Mouse (Mus musculus): ENCODE measurements around the gene Casp6. TPM values are rescaled to one million over a fixed set of nuclear protein-coding genes. Genes with fewer than 3 reads are reported as not detected.
A peak's percentile ranks its signal among the peaks of the same experiment; 100 is the strongest.

The Casp6 gene
- polyA plus RNA-seq, 1 experiment from 2014 or later: 25.0 TPM

DNA sequence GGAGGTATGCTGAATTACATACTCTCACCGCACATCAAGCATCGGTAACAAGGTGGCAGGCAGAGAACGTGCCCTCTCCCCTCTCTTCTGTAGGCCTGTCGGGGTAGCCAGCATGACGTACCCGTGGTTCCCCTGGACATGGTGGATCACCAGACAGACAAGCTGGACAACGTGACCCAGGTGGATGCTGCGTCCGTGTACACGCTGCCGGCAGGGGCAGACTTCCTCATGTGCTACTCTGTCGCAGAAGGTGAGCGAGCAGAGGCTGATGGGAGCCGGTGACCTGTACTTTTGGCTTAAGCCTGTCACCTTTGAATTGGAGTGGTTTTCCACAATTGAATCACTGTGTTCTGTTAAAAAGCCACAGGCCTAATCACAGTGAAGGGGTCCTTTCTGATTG is 10.8 kb downstream of the Casp6 start:
- Histone ChIP-seq H3K27me3 (ENCODE audit: control insufficient read depth, insufficient read depth, low read length) (no peaks in the 10 kb centered on the region), H3K36me3 (replicated peaks; ENCODE audit: control insufficient read depth, insufficient read depth) (peaks cover 20% of the 10 kb centered on the region), H3K4me3 (replicated peaks; ENCODE audit: low read length) (no peak overlapping the region), H3K4me2 (replicated peaks) (no peak overlapping the region), H3K9ac (no peak overlapping the region), H3K27ac (no peak overlapping the region), H3K4me1 (replicated peaks; ENCODE audit: control insufficient read depth, insufficient read depth, low read length) (no peaks in the 10 kb centered on the region), H3K9me3 (ENCODE audit: control insufficient read depth, low read length) (no peaks in the 10 kb centered on the region)
- DNase-seq (ENCODE audit: low spot score) (no peak), ATAC-seq (ENCODE audit: low FRiP score) (no peak)
- WGBS: 94% methylated on average over 14 of the region's 14 CpGs

- WGBS: 94% methylated on average over 13 of the region's 13 CpGs
- no peak for DNase-seq (ENCODE audit: low spot score)
- ATAC-seq (ENCODE audit: low FRiP score): no peak
- H3K4me2 ChIP-seq (replicated peaks): no peak overlapping the region
- H3K4me1 ChIP-seq (replicated peaks; ENCODE audit: control insufficient read depth, insufficient read depth, low read length): 0 out of 2 replicates have a peak, but pooled peaks cover 2% of the 10 kb centered on the region
- no peak overlapping the region for H3K27ac ChIP-seq
- H3K9me3 ChIP-seq (ENCODE audit: control insufficient read depth, low read length): no peaks in the 10 kb centered on the region
- H3K36me3 ChIP-seq (replicated peaks; ENCODE audit: control insufficient read depth, insufficient read depth): peaks cover 20% of the 10 kb centered on the region
- no peaks in the 10 kb centered on the region for H3K27me3 ChIP-seq (ENCODE audit: control insufficient read depth, insufficient read depth, low read length)
- no peak overlapping the region for H3K9ac ChIP-seq
- no peak overlapping the region for H3K4me3 ChIP-seq (replicated peaks; ENCODE audit: low read length)
Measured at GRCm38 (mm10) chr3:129913241-129913640, 12.0 kb downstream of the Casp6 start.

DNA sequence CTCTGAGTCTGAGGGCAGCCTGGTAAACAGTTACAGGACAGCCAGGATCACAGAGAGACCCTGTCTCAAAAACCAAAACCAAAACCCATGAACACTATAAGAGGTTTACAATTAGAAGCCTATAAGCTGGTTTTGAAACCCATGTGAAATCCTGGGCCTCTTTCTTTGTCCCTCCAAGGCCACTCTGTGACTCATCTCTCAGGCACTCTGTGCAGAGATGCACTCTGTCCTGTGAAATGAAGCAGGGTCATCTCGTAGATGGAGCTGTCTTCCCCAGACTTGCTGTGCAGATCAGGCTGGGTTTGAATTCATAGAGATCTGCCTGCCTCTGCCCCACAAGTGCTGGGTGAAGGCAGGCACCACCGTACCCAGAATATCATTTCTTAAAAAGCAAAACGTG is 16.2 kb downstream of the Casp6 start:
- Histone ChIP-seq H3K9me3 (ENCODE audit: control insufficient read depth, low read length) (no peaks in the 10 kb centered on the region), H3K4me3 (replicated peaks; ENCODE audit: low read length) (no peak overlapping the region), H3K27me3 (ENCODE audit: control insufficient read depth, insufficient read depth, low read length) (no peaks in the 10 kb centered on the region), H3K4me1 (replicated peaks; ENCODE audit: control insufficient read depth, insufficient read depth, low read length) (0 out of 2 replicates have a peak, but pooled peaks cover 4% of the 10 kb centered on the region), H3K4me2 (replicated peaks) (no peak overlapping the region), H3K27ac (no peak overlapping the region), H3K9ac (no peak overlapping the region), H3K36me3 (replicated peaks; ENCODE audit: control insufficient read depth, insufficient read depth) (peaks cover 4% of the 10 kb centered on the region)
- ATAC-seq (ENCODE audit: low FRiP score) (no peak), DNase-seq (ENCODE audit: low spot score) (no peak)
- WGBS: 88% methylated on average over 3 of the region's 3 CpGs

- 16% methylated on average over 13 of the region's 13 CpGs for WGBS
- Histone ChIP-seq H3K27me3 (ENCODE audit: control insufficient read depth, insufficient read depth, low read length) (no peaks in the 10 kb centered on the region), H3K4me3 (replicated peaks; ENCODE audit: low read length) (no peak overlapping the region), H3K36me3 (replicated peaks; ENCODE audit: control insufficient read depth, insufficient read depth) (peaks cover under 1% of the 10 kb centered on the region), H3K4me1 (replicated peaks; ENCODE audit: control insufficient read depth, insufficient read depth, low read length) (0 out of 2 replicates have a peak, but pooled peaks cover 4% of the 10 kb centered on the region), H3K9me3 (ENCODE audit: control insufficient read depth, low read length) (no peaks in the 10 kb centered on the region), H3K9ac (0 out of 2 replicates have a peak overlapping the region, but pooled peaks have one; percentile 33), H3K4me2 (replicated peaks) (no peak overlapping the region), H3K27ac (no peak overlapping the region)
- ATAC-seq (ENCODE audit: low FRiP score): peak; percentile 87
- DNase-seq (ENCODE audit: low spot score): peak; percentile 83
Measured at GRCm38 (mm10) chr3:129918434-129918833, 17.2 kb downstream of the Casp6 start.

- 89% methylated on average over 7 of the region's 7 CpGs for WGBS
- no peak overlapping the region for H3K27ac ChIP-seq
- no peak for ATAC-seq (ENCODE audit: low FRiP score)
Measured at GRCm38 (mm10) chr3:129923581-129923980, 22.4 kb downstream of the Casp6 start.

GRCm38 (mm10) chr3:129925861-129926260 is 24.6 kb downstream of the Casp6 start:
- no peak for DNase-seq (ENCODE audit: low spot score)
- no peak overlapping the region for H3K27ac ChIP-seq
- H3K27me3 ChIP-seq (ENCODE audit: control insufficient read depth, insufficient read depth, low read length): no peaks in the 10 kb centered on the region
- ATAC-seq (ENCODE audit: low FRiP score): no peak
- no peak overlapping the region for H3K4me3 ChIP-seq (replicated peaks; ENCODE audit: low read length)
- H3K4me2 ChIP-seq (replicated peaks): no peak overlapping the region
- H3K9me3 ChIP-seq (ENCODE audit: control insufficient read depth, low read length): no peaks in the 10 kb centered on the region
- H3K4me1 ChIP-seq (replicated peaks; ENCODE audit: control insufficient read depth, insufficient read depth, low read length): no peaks in the 10 kb centered on the region
- H3K9ac ChIP-seq: no peak overlapping the region
- WGBS: 95% methylated on average over 3 of the region's 3 CpGs
- no peaks in the 10 kb centered on the region for H3K36me3 ChIP-seq (replicated peaks; ENCODE audit: control insufficient read depth, insufficient read depth)

More at GRCm38 (mm10) chr3:129923581-129923980, 22.4 kb downstream of the Casp6 start:
- no peak for DNase-seq (ENCODE audit: low spot score)
- Histone ChIP-seq H3K9me3 (ENCODE audit: control insufficient read depth, low read length) (no peaks in the 10 kb centered on the region), H3K9ac (no peak overlapping the region), H3K4me3 (replicated peaks; ENCODE audit: low read length) (no peak overlapping the region), H3K36me3 (replicated peaks; ENCODE audit: control insufficient read depth, insufficient read depth) (no peaks in the 10 kb centered on the region), H3K27me3 (ENCODE audit: control insufficient read depth, insufficient read depth, low read length) (no peaks in the 10 kb centered on the region), H3K4me1 (replicated peaks; ENCODE audit: control insufficient read depth, insufficient read depth, low read length) (no peaks in the 10 kb centered on the region), H3K4me2 (replicated peaks) (no peak overlapping the region)

GRCm38 (mm10) chr3:129930213-129930778 is 29.1 kb downstream of the Casp6 start:
- no peak overlapping the region for H3K27ac ChIP-seq
- no peak overlapping the region for H3K4me3 ChIP-seq (replicated peaks; ENCODE audit: low read length)
- no peak overlapping the region for H3K9ac ChIP-seq
- H3K4me2 ChIP-seq (replicated peaks): no peak overlapping the region
- no peaks in the 10 kb centered on the region for H3K4me1 ChIP-seq (replicated peaks; ENCODE audit: control insufficient read depth, insufficient read depth, low read length)
- WGBS: 81% methylated on average over 6 of the region's 6 CpGs
- H3K36me3 ChIP-seq (replicated peaks; ENCODE audit: control insufficient read depth, insufficient read depth): no peaks in the 10 kb centered on the region
- ATAC-seq (ENCODE audit: low FRiP score) (no peak), DNase-seq (ENCODE audit: low spot score) (no peak)
- H3K9me3 ChIP-seq (ENCODE audit: control insufficient read depth, low read length): no peaks in the 10 kb centered on the region
- no peaks in the 10 kb centered on the region for H3K27me3 ChIP-seq (ENCODE audit: control insufficient read depth, insufficient read depth, low read length)

DNA sequence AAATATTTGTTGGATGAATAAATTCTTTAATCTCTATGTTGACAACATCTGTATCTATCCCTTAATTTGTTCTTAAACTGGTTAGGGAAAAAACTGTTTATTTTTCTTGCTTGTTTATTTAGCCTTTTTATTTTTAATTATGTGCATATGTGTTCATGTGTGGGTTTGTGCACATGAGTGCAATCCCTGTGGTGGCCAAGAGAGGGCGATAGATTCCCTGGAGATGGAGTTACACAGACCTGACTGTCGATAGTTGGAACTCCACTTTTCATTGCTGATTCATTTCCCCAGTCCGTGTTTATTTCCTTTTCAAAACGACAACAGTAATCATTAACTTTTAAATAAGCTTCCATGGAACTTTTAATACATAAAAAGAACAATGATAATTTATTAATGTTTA is 31.2 kb downstream of the Casp6 start:
- ATAC-seq (ENCODE audit: low FRiP score): no peak
- no peak for DNase-seq (ENCODE audit: low spot score)

DNA sequence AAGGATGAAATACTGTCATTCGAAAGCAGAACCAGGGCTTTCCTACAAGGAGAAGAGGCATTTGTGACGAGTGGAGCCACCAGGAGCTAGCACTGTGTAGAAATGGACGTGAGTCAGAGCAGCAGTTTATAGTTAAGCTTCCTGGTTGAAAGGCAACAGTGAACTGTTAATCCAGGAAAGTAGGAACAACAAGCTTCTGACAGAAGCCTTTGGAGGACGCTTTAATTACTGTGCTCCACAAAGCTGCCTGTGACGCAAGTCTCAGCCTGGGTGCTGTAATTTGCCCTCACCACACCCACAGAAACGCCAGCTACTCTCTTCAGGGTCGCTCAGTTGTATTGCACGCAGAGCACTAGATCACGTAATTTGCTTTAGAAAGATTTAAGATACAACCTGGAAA is 35.3 kb downstream of the Casp6 start:
- Histone ChIP-seq H3K36me3 (replicated peaks; ENCODE audit: control insufficient read depth, insufficient read depth) (no peaks in the 10 kb centered on the region), H3K9me3 (ENCODE audit: control insufficient read depth, low read length) (no peaks in the 10 kb centered on the region), H3K4me3 (replicated peaks; ENCODE audit: low read length) (no peak overlapping the region), H3K4me1 (replicated peaks; ENCODE audit: control insufficient read depth, insufficient read depth, low read length) (no peaks in the 10 kb centered on the region), H3K27me3 (ENCODE audit: control insufficient read depth, insufficient read depth, low read length) (no peaks in the 10 kb centered on the region), H3K27ac (no peak overlapping the region), H3K9ac (no peak overlapping the region), H3K4me2 (replicated peaks) (no peak overlapping the region)
- ATAC-seq (ENCODE audit: low FRiP score): no peak
- 70% methylated on average over 9 of the region's 9 CpGs for WGBS
- DNase-seq (ENCODE audit: low spot score): no peak

More for the DNA sequence above, 31.2 kb downstream of the Casp6 start:
- H3K27ac ChIP-seq: no peak overlapping the region
- no peak overlapping the region for H3K9ac ChIP-seq
- no peaks in the 10 kb centered on the region for H3K9me3 ChIP-seq (ENCODE audit: control insufficient read depth, low read length)
- H3K36me3 ChIP-seq (replicated peaks; ENCODE audit: control insufficient read depth, insufficient read depth): no peaks in the 10 kb centered on the region
- H3K4me1 ChIP-seq (replicated peaks; ENCODE audit: control insufficient read depth, insufficient read depth, low read length): no peaks in the 10 kb centered on the region
- no peak overlapping the region for H3K4me3 ChIP-seq (replicated peaks; ENCODE audit: low read length)
- H3K4me2 ChIP-seq (replicated peaks): no peak overlapping the region
- WGBS: 62% methylated on average over 4 of the region's 4 CpGs
- H3K27me3 ChIP-seq (ENCODE audit: control insufficient read depth, insufficient read depth, low read length): no peaks in the 10 kb centered on the region

DNA sequence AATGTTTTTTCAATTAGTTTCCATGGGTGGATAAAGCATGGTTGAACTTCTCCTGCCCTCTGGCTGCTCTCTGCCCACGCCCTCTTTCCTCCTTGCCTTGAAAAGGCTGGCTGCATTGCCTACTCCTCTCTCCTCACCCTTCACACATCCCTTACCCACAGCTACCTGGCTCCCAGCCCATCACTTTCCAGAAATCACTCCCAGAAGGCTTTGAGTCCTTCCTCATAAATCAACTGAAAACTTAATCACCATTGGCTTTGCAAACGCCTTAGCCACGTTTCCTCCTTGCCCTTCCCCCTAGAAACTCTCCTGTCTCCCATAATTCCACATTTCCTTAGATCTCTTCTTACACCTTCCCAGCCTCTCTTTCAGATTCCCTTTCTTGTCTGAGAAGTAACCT is 36.6 kb downstream of the Casp6 start:
- H3K4me1 ChIP-seq (replicated peaks; ENCODE audit: control insufficient read depth, insufficient read depth, low read length): no peaks in the 10 kb centered on the region
- H3K27me3 ChIP-seq (ENCODE audit: control insufficient read depth, insufficient read depth, low read length): no peaks in the 10 kb centered on the region
- no peak overlapping the region for H3K4me3 ChIP-seq (replicated peaks; ENCODE audit: low read length)
- no peak overlapping the region for H3K27ac ChIP-seq
- no peak for DNase-seq (ENCODE audit: low spot score)
- H3K36me3 ChIP-seq (replicated peaks; ENCODE audit: control insufficient read depth, insufficient read depth): no peaks in the 10 kb centered on the region
- H3K4me2 ChIP-seq (replicated peaks): no peak overlapping the region
- WGBS: 75% methylated on average over 3 of the region's 3 CpGs
- no peak overlapping the region for H3K9ac ChIP-seq
- no peaks in the 10 kb centered on the region for H3K9me3 ChIP-seq (ENCODE audit: control insufficient read depth, low read length)
- ATAC-seq (ENCODE audit: low FRiP score): no peak

All from hindbrain, embryonic 14.5 days (tissue).